25 mouse cellular contexts compared by ENCODE assay signal in genomic region chr6:53161627-53162026, GRCm38 (mm10).
"Had no signal": no experiment of that assay in that cellular context is flagged by ENCODE, and none has a peak within 500 bp of the region (broad histone marks: within the 10 kb centered on the region; RNA-seq: fewer than 3 reads in every experiment).

No protein-coding gene starts in this region.

- DNase-seq: gastrocnemius, adult 2 months; gastrocnemius, postnatal 10 days; gastrocnemius, postnatal 25 days; heart, adult 18-20 months; heart, postnatal 10 days; heart, postnatal 4 days; kidney, adult 11 months; kidney, adult 2 months; kidney, adult 9 months; kidney, postnatal 14 days; kidney, postnatal 36 days; layer of hippocampus, adult 9-11 months; layer of hippocampus, postnatal 36 days; left cerebral cortex, postnatal 4 days had no signal

- H3K9ac ChIP-seq: heart, embryonic 12.5 days; hindbrain, embryonic 13.5 days; hindbrain, embryonic 15.5 days; kidney, embryonic 15.5 days; limb, embryonic 13.5 days had no signal

- H3K27me3 ChIP-seq: heart, embryonic 12.5 days; hindbrain, embryonic 15.5 days; kidney, embryonic 15.5 days; limb, embryonic 13.5 days had no signal

- ATAC-seq: forebrain, embryonic 16.5 days; hindbrain, postnatal 0 days; intestine, embryonic 16.5 days had no signal

- H3K9me3 ChIP-seq: heart, embryonic 10.5 days; heart, embryonic 12.5 days; hindbrain, embryonic 10.5 days; hindbrain, embryonic 13.5 days; hindbrain, embryonic 15.5 days; kidney, embryonic 15.5 days; limb, embryonic 13.5 days had no signal

- H3K4me3 ChIP-seq: gastrocnemius, adult 2 months; heart, embryonic 10.5 days; heart, embryonic 12.5 days; hindbrain, embryonic 10.5 days; hindbrain, embryonic 13.5 days; hindbrain, embryonic 15.5 days; kidney, embryonic 15.5 days; limb, embryonic 13.5 days had no signal

- H3K4me2 ChIP-seq: heart, embryonic 12.5 days; hindbrain, embryonic 13.5 days; hindbrain, embryonic 15.5 days; kidney, embryonic 15.5 days; limb, embryonic 13.5 days had no signal

- H3K27ac ChIP-seq: gastrocnemius, adult 2 months; heart, embryonic 10.5 days; hindbrain, embryonic 10.5 days; hindbrain, embryonic 13.5 days; hindbrain, embryonic 15.5 days; hindbrain, postnatal 0 days; kidney, embryonic 15.5 days; kidney, postnatal 0 days; limb, embryonic 13.5 days had no signal

- H3K4me1 ChIP-seq: heart, embryonic 12.5 days had no signal

- H3K36me3 ChIP-seq: heart, embryonic 10.5 days; heart, embryonic 12.5 days; hindbrain, embryonic 10.5 days; hindbrain, embryonic 13.5 days; hindbrain, embryonic 15.5 days; kidney, embryonic 15.5 days; limb, embryonic 13.5 days had no signal
